In genomic region chr6:97929466-97929865, GRCm38 (mm10) we compare ENCODE assay signal across 10 mouse cellular contexts.
DNase-seq lines count a peak whose midpoint lies in the region; ATAC-seq lines count a peak whose summit lies in the region.
"Had no signal": no experiment of that assay in that cellular context is flagged by ENCODE, and none has a peak within 500 bp of the region (broad histone marks: within the 10 kb centered on the region; RNA-seq: fewer than 3 reads in every experiment).

No protein-coding gene starts in this region.

- H3K9ac ChIP-seq in hindbrain, embryonic 14.5 days: no peak overlapping the region
- H3K9ac ChIP-seq: liver, embryonic 15.5 days had no signal

- intact Hi-C loops in heart, postnatal 14 days (cut with DNase I): no loop called here

- H3K36me3 ChIP-seq in hindbrain, embryonic 14.5 days (replicated peaks; ENCODE audit: control insufficient read depth, insufficient read depth): no peaks in the 10 kb centered on the region
- H3K36me3 ChIP-seq: liver, embryonic 15.5 days had no signal

- no peak overlapping the region for H3K27ac ChIP-seq in hindbrain, embryonic 14.5 days
- H3K27ac ChIP-seq: liver, embryonic 15.5 days had no signal

- 76% methylated on average over 7 of the region's 7 CpGs for WGBS in hindbrain, embryonic 14.5 days

- no peak overlapping the region for H3K4me3 ChIP-seq in hindbrain, embryonic 14.5 days (replicated peaks; ENCODE audit: low read length)
- H3K4me3 ChIP-seq: liver, embryonic 15.5 days had no signal

- no peaks in the 10 kb centered on the region for H3K4me1 ChIP-seq in hindbrain, embryonic 14.5 days (replicated peaks; ENCODE audit: control insufficient read depth, insufficient read depth, low read length)
- H3K4me1 ChIP-seq: liver, embryonic 15.5 days had no signal

- DNase-seq in urinary bladder, postnatal 25 days (ENCODE audit: low spot score): peak; percentile 7
- DNase-seq in urinary bladder, adult 2 months (ENCODE audit: low spot score): no peak
- DNase-seq in heart, postnatal 14 days: peak; percentile 38 to 58
- peak; percentile 22 to 47 for DNase-seq in kidney, postnatal 4 days
- no peak for DNase-seq in hindbrain, embryonic 14.5 days (ENCODE audit: low spot score)
- no peak for DNase-seq in cerebellum, adult 9-11 months
- no peak for DNase-seq in layer of hippocampus, postnatal 36 days
- DNase-seq: adrenal gland, adult 8-10 months; right cerebral cortex, adult 18-20 months had no signal

- H3K4me2 ChIP-seq in hindbrain, embryonic 14.5 days (replicated peaks): no peak overlapping the region
- H3K4me2 ChIP-seq: liver, embryonic 15.5 days had no signal

- no peaks in the 10 kb centered on the region for H3K27me3 ChIP-seq in hindbrain, embryonic 14.5 days (ENCODE audit: control insufficient read depth, insufficient read depth, low read length)
- H3K27me3 ChIP-seq: liver, embryonic 15.5 days had no signal

- no peak for ATAC-seq in hindbrain, embryonic 14.5 days (ENCODE audit: low FRiP score)

- no peaks in the 10 kb centered on the region for H3K9me3 ChIP-seq in hindbrain, embryonic 14.5 days (ENCODE audit: control insufficient read depth, low read length)
- H3K9me3 ChIP-seq: liver, embryonic 15.5 days had no signal

Comparison
In these comparisons a context has a peak if more than half of its experiments do, and no peak if none do; other contexts are left out.
1. DNase-seq: peak in urinary bladder, postnatal 25 days (single experiment), heart, postnatal 14 days (2 of 2) and kidney, postnatal 4 days (2 of 2); none in urinary bladder, adult 2 months (single experiment), hindbrain, embryonic 14.5 days (single experiment), cerebellum, adult 9-11 months (single experiment) and layer of hippocampus, postnatal 36 days (0 of 2).